Mouse (Mus musculus) thymus, postnatal 36 days (tissue): Measurements from ENCODE around the gene Sh3pxd2b.

Experiments
- DNase-seq, 2 experiments: peaks; one replicate each; pipeline ENCODE4 v3.0.0; 2022; ENCODE audit warnings: mixed read lengths in 2 of 2

The Sh3pxd2b gene

GRCm38 (mm10) chr11:32342770-32343191 lies 4.8 kb upstream of the Sh3pxd2b start:
- peak; percentile 54 to 67 for DNase-seq

- no peak for DNase-seq
Measured at GRCm38 (mm10) chr11:32343350-32343749, 4.3 kb upstream of the Sh3pxd2b start.

GRCm38 (mm10) chr11:32345504-32346297 lies 1.9 kb upstream of the Sh3pxd2b start:
- no peak for DNase-seq

- DNase-seq: no peak
Measured at GRCm38 (mm10) chr11:32347264-32347606, 385 bp upstream of the Sh3pxd2b start.

GRCm38 (mm10) chr11:32348433-32349283 lies 1.0 kb downstream of the Sh3pxd2b start:
- no peak for DNase-seq

- no peak for DNase-seq
Measured at GRCm38 (mm10) chr11:32349284-32349953, 1.8 kb downstream of the Sh3pxd2b start.

GRCm38 (mm10) chr11:32352946-32353345 lies 5.3 kb downstream of the Sh3pxd2b start:
- no peak for DNase-seq

- DNase-seq: no peak
Measured at GRCm38 (mm10) chr11:32355377-32355776, 7.8 kb downstream of the Sh3pxd2b start.

- no peak for DNase-seq
Measured at GRCm38 (mm10) chr11:32357686-32358085, 10.1 kb downstream of the Sh3pxd2b start.

GRCm38 (mm10) chr11:32358399-32358798 lies 10.8 kb downstream of the Sh3pxd2b start:
- no peak for DNase-seq

- DNase-seq: no peak
Measured at GRCm38 (mm10) chr11:32359566-32359965, 11.9 kb downstream of the Sh3pxd2b start.

GRCm38 (mm10) chr11:32361774-32362173 lies 14.2 kb downstream of the Sh3pxd2b start:
- no peak for DNase-seq

GRCm38 (mm10) chr11:32363188-32363587 lies 15.6 kb downstream of the Sh3pxd2b start:
- no peak for DNase-seq

GRCm38 (mm10) chr11:32363610-32364220 lies 16.1 kb downstream of the Sh3pxd2b start:
- peak in 1 of 2 experiments; percentile 16 for DNase-seq

GRCm38 (mm10) chr11:32364375-32364774 lies 16.8 kb downstream of the Sh3pxd2b start:
- peak in 1 of 2 experiments; percentile 18 for DNase-seq

- no peak for DNase-seq
Measured at GRCm38 (mm10) chr11:32365498-32365897, 17.9 kb downstream of the Sh3pxd2b start.

- no peak for DNase-seq
Measured at GRCm38 (mm10) chr11:32367056-32367455, 19.4 kb downstream of the Sh3pxd2b start.

- DNase-seq: no peak
Measured at GRCm38 (mm10) chr11:32368986-32369385, 21.4 kb downstream of the Sh3pxd2b start.

GRCm38 (mm10) chr11:32370881-32371280 lies 23.3 kb downstream of the Sh3pxd2b start:
- DNase-seq: no peak

GRCm38 (mm10) chr11:32373266-32374026 lies 25.8 kb downstream of the Sh3pxd2b start:
- DNase-seq: no peak

GRCm38 (mm10) chr11:32374027-32374589 lies 26.5 kb downstream of the Sh3pxd2b start:
- DNase-seq: no peak

GRCm38 (mm10) chr11:32375104-32375535 lies 27.5 kb downstream of the Sh3pxd2b start:
- no peak for DNase-seq
